Mouse (Mus musculus) midbrain, embryonic 13.5 days (tissue): Measurements from ENCODE around the gene Ccdc69. TPM values are rescaled to one million over a fixed set of nuclear protein-coding genes. Genes with fewer than 3 reads are reported as not detected.
"Not testable (repeated sequence)": the region's sequence is repeated elsewhere in the genome, so short reads cannot be mapped to it uniquely, and the experiment has no call there.

ENCODE experiments used
- ATAC-seq: fragments of 200-750 bp; cut with Nextera tagmentation; 2 replicates; pipeline ENCODE4 v1.8.0; 2017; ENCODE audit warnings: mild to moderate bottlenecking, moderate TSS enrichment, moderate library complexity
- H3K27ac ChIP-seq: fragments of 300-500 bp; sonication (generic); 2 replicates; pipeline ENCODE4 v1.5.1; 2015; ENCODE audit warnings: inconsistent platforms, mild to moderate bottlenecking, moderate library complexity
- H3K27me3 ChIP-seq: fragments of 300-500 bp; sonication (generic); 2 replicates; pipeline ENCODE4 v1.6.1; 2015; ENCODE audit warnings: mild to moderate bottlenecking, inconsistent platforms
- H3K36me3 ChIP-seq: fragments of 300-500 bp; sonication (generic); 2 replicates; pipeline ENCODE4 v1.6.1; 2015; ENCODE audit warnings: mild to moderate bottlenecking, inconsistent platforms
- H3K4me1 ChIP-seq: fragments of 300-500 bp; sonication (generic); replicated peaks from 2 replicates; pipeline ENCODE4 v1.6.1; 2015; ENCODE audit warnings: inconsistent platforms
- H3K4me2 ChIP-seq: fragments of 300-500 bp; sonication (generic); replicated peaks from 2 replicates; pipeline ENCODE4 v1.6.1; 2015; ENCODE audit warnings: moderate library complexity, mild to moderate bottlenecking, inconsistent platforms
- H3K4me3 ChIP-seq: fragments of 300-500 bp; sonication (generic); replicated peaks from 2 replicates; pipeline ENCODE4 v1.5.1; 2015; ENCODE audit warnings: mild to moderate bottlenecking, inconsistent platforms
- H3K9ac ChIP-seq: fragments of 300-500 bp; sonication (generic); replicated peaks from 2 replicates; pipeline ENCODE4 v1.6.1; 2015; ENCODE audit warnings: mild to moderate bottlenecking, inconsistent platforms
- H3K9me3 ChIP-seq: fragments of 300-500 bp; sonication (generic); 2 replicates; pipeline ENCODE4 v1.6.1; 2016; ENCODE audit warnings: mild to moderate bottlenecking, inconsistent platforms
- WGBS: fragments of 180-500 bp; shearing (Covaris S2); methylation state at CpG from one replicate; pipeline ENCODE4 v1.1.7; 2015; 5-methylcytosine and 5-hydroxymethylcytosine counted together
- polyA plus RNA-seq: library from polyadenylated mRNA; unstranded; fragments of >200 nt; fragmentation: Nextera tagmentation; extraction: Ambion mirVana; gene quantifications from 2 replicates; pipeline ENCODE4 v1.2.1, GENCODE M21; 2015

Ccdc69 gene
- polyA plus RNA-seq, result 0.19 TPM in 1 of 2 replicates, not detected in the other

DNA sequence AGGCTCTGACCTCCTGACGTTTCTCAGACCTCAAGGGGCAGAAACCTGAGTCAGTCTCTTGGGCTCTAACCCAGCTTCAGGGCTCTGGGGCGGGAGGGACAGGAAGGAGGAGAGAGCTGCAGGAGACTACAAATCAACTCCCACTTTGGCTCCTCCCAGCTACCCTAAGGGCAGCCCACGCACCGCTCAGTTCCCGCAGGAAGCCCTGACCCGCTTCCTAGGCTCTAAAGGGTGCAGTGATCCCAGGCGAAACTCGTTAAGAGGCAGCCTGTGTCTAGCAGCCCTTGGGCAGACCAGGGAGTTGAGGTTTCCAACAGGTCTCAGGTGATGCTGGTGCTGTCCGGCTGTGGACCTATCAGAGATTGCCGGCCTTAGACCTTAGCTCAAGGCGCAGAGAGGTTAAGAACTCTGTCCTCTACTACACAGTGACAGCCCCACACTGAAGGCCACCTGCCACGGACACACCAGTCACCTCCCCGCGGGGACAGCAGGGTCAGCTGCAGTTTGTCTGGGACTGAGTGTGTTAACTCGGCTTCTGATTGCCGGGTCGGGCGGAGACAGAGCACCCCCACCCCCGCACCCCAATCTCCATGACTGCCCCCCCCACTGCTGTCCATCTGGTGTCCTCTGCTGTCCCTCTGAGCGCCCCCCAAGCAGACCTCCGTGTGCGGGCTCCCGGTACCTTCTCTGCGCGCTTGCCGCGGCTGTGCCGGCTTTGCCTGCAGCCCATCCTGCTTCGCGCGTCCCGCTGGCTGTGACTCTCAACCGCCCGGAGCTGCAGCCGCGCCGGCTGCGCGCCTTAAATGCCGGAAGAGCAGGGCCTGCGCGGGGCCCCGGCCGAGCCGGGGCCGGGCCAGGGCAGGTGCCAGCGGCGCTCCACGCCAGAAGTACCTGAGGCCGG is at the start of gene Ccdc69:
TSS of gene Ccdc69 (minus strand) at position 801 of the 901 bp plus-strand sequence.
- no peaks in the 10 kb centered on the region for H3K36me3 ChIP-seq
- H3K4me2 ChIP-seq, result peak within 1 kb of the TSS; percentile 89
- WGBS, result under 1% methylated on average over 50 of the region's 50 CpGs
- H3K4me1 ChIP-seq, result peaks cover 14% of the 10 kb centered on the region
- H3K27ac ChIP-seq, result no peak within 1 kb of the TSS
- peak; percentile 72 for ATAC-seq
- H3K9ac ChIP-seq, result peak within 1 kb of the TSS; percentile 64
- H3K4me3 ChIP-seq, result peak within 1 kb of the TSS; percentile 47
- no peaks in the 10 kb centered on the region for H3K9me3 ChIP-seq
- peaks cover 35% of the 10 kb centered on the region for H3K27me3 ChIP-seq

DNA sequence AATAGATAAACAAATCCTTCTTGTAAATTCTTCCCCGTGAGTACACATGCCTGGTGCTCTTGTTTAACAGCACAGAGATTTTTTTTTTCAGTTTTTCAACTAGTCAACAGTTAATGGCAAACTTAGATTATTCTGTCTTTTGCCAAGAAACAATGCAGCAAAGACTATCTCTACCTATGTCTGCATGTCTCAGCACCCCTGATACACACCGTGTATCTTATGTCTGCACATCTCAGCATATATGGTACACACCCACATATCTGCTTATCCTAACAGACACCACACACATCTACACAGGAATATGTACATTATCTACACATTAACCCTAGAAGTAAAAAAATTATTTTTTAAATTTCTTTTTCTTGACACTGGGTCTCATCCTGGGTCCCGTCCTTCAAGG is 48.7 kb upstream of the Ccdc69 start:
- no peak overlapping the region for H3K27ac ChIP-seq
- H3K36me3 ChIP-seq, result no peaks in the 10 kb centered on the region
- ATAC-seq, result no peak
- no peaks in the 10 kb centered on the region for H3K27me3 ChIP-seq
- 83% methylated on average over 3 of the region's 3 CpGs for WGBS
- no peak overlapping the region for H3K4me3 ChIP-seq
- no peaks in the 10 kb centered on the region for H3K4me1 ChIP-seq
- H3K4me2 ChIP-seq, result no peak overlapping the region
- H3K9me3 ChIP-seq, result no peaks in the 10 kb centered on the region
- no peak overlapping the region for H3K9ac ChIP-seq

- Histone ChIP-seq H3K4me2 (no peak overlapping the region), H3K4me3 (no peak overlapping the region), H3K27ac (no peak overlapping the region), H3K36me3 (no peaks in the 10 kb centered on the region), H3K27me3 (no peaks in the 10 kb centered on the region), H3K4me1 (no peaks in the 10 kb centered on the region), H3K9me3 (peaks cover 3% of the 10 kb centered on the region; the same call in 1 of the 2 replicates), H3K9ac (no peak overlapping the region)
- WGBS, result 91% methylated on average over 1 of the region's 1 CpGs
- ATAC-seq, result no peak
Measured at GRCm38 (mm10) chr11:55121430-55121829, 43.5 kb upstream of the Ccdc69 start.

- no peak overlapping the region for H3K4me3 ChIP-seq
- 81% methylated on average over 8 of the region's 8 CpGs for WGBS
- H3K9ac ChIP-seq, result no peak overlapping the region
- H3K4me2 ChIP-seq, result no peak overlapping the region
- H3K36me3 ChIP-seq, result no peaks in the 10 kb centered on the region
- no peaks in the 10 kb centered on the region for H3K4me1 ChIP-seq
- no peaks in the 10 kb centered on the region for H3K27me3 ChIP-seq
- H3K9me3 ChIP-seq, result peaks cover 3% of the 10 kb centered on the region; the same call in 1 of the 2 replicates
- no peak overlapping the region for H3K27ac ChIP-seq
- ATAC-seq, result no peak
Measured at GRCm38 (mm10) chr11:55120821-55121271, 42.9 kb upstream of the Ccdc69 start.

- peaks cover 3% of the 10 kb centered on the region; the same call in 1 of the 2 replicates for H3K9me3 ChIP-seq
- no peaks in the 10 kb centered on the region for H3K4me1 ChIP-seq
- no peak overlapping the region for H3K9ac ChIP-seq
- no peak overlapping the region for H3K27ac ChIP-seq
- ATAC-seq, result no peak
- no peaks in the 10 kb centered on the region for H3K36me3 ChIP-seq
- H3K27me3 ChIP-seq, result no peaks in the 10 kb centered on the region
- no peak overlapping the region for H3K4me3 ChIP-seq
- H3K4me2 ChIP-seq, result no peak overlapping the region
Measured at GRCm38 (mm10) chr11:55120279-55120678, 42.3 kb upstream of the Ccdc69 start.

- Histone ChIP-seq H3K27ac (no peak overlapping the region), H3K9ac (no peak overlapping the region), H3K4me3 (no peak overlapping the region), H3K4me1 (no peaks in the 10 kb centered on the region), H3K9me3 (peaks cover 3% of the 10 kb centered on the region; the same call in 1 of the 2 replicates), H3K4me2 (no peak overlapping the region), H3K36me3 (no peaks in the 10 kb centered on the region), H3K27me3 (no peaks in the 10 kb centered on the region)
- WGBS, result 93% methylated on average over 2 of the region's 2 CpGs
- ATAC-seq, result no peak
Measured at GRCm38 (mm10) chr11:55117031-55117430, 39.1 kb upstream of the Ccdc69 start.

DNA sequence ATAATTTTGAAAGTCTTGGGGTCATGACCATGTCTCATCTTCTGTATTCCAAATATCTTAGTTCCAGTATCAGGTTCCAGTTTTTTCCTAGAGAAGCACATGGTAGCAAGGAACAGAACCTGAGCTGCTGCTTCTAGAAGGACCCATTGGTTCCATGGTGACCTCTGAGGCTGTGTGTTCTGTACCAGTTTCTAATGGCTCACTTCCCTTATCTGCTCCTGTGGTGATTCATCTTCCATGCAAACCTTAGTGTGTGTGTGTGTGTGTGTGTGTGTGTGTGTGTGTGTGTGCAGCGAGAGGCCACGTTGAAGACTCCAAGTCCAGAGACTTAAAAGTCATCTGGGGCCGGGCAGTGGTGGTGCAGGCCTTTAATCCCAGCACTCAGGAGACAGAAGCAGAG is 38.1 kb upstream of the Ccdc69 start:
- Histone ChIP-seq H3K36me3 (no peaks in the 10 kb centered on the region), H3K9ac (no peak overlapping the region), H3K27ac (no peak overlapping the region), H3K27me3 (no peaks in the 10 kb centered on the region), H3K4me1 (no peaks in the 10 kb centered on the region), H3K9me3 (peaks cover 3% of the 10 kb centered on the region; the same call in 1 of the 2 replicates), H3K4me2 (no peak overlapping the region), H3K4me3 (no peak overlapping the region)
- no peak for ATAC-seq
- WGBS, result 95% methylated on average over 3 of the region's 3 CpGs

- 73% methylated on average over 2 of the region's 2 CpGs for WGBS
Measured at GRCm38 (mm10) chr11:55114291-55114690, 36.4 kb upstream of the Ccdc69 start.

GRCm38 (mm10) chr11:55113861-55114250 is 35.9 kb upstream of the Ccdc69 start:
- 49% methylated on average over 4 of the region's 4 CpGs for WGBS
- ATAC-seq, H3K4me3 ChIP-seq: not testable (repeated sequence)

More at GRCm38 (mm10) chr11:55114291-55114690, 36.4 kb upstream of the Ccdc69 start:
- Histone ChIP-seq H3K4me1 (no peaks in the 10 kb centered on the region), H3K4me3 (no peak overlapping the region), H3K27ac (no peak overlapping the region), H3K9me3 (no peaks in the 10 kb centered on the region), H3K36me3 (peaks cover 9% of the 10 kb centered on the region; the same call in 1 of the 2 replicates), H3K27me3 (no peaks in the 10 kb centered on the region), H3K9ac (no peak overlapping the region), H3K4me2 (no peak overlapping the region)
- no peak for ATAC-seq

GRCm38 (mm10) chr11:55113209-55113860 is 35.4 kb upstream of the Ccdc69 start:
- H3K9me3 ChIP-seq, result no peaks in the 10 kb centered on the region
- no peak overlapping the region for H3K4me3 ChIP-seq
- no peaks in the 10 kb centered on the region for H3K4me1 ChIP-seq
- H3K9ac ChIP-seq, result no peak overlapping the region
- no peak overlapping the region for H3K4me2 ChIP-seq
- H3K36me3 ChIP-seq, result peaks cover 19% of the 10 kb centered on the region
- ATAC-seq, result no peak
- WGBS, result 71% methylated on average over 7 of the region's 7 CpGs
- H3K27ac ChIP-seq, result no peak overlapping the region
- no peaks in the 10 kb centered on the region for H3K27me3 ChIP-seq

More at GRCm38 (mm10) chr11:55113861-55114250, 35.9 kb upstream of the Ccdc69 start:
- H3K36me3 ChIP-seq, result peaks cover 13% of the 10 kb centered on the region
- H3K4me2 ChIP-seq, H3K27ac ChIP-seq, H3K4me1 ChIP-seq, H3K9ac ChIP-seq, H3K27me3 ChIP-seq, H3K9me3 ChIP-seq: not testable (repeated sequence)

- Histone ChIP-seq H3K9me3 (no peaks in the 10 kb centered on the region), H3K27me3 (no peaks in the 10 kb centered on the region), H3K4me1 (no peaks in the 10 kb centered on the region), H3K27ac (no peak overlapping the region), H3K36me3 (peaks cover 21% of the 10 kb centered on the region), H3K4me3 (no peak overlapping the region), H3K4me2 (no peak overlapping the region), H3K9ac (no peak overlapping the region)
- ATAC-seq, result no peak
- 82% methylated on average over 7 of the region's 7 CpGs for WGBS
Measured at GRCm38 (mm10) chr11:55110566-55111169, 32.7 kb upstream of the Ccdc69 start.
